Mouse (Mus musculus) spleen, postnatal 4 days (tissue): Measurements from ENCODE around the gene Ceacam14.

Source experiments
- DNase-seq, 2 experiments: peaks; one replicate each; pipeline ENCODE4 v3.0.0; 2022; ENCODE audit warnings: low spot score in 2 of 2

Gene Ceacam14

DNA sequence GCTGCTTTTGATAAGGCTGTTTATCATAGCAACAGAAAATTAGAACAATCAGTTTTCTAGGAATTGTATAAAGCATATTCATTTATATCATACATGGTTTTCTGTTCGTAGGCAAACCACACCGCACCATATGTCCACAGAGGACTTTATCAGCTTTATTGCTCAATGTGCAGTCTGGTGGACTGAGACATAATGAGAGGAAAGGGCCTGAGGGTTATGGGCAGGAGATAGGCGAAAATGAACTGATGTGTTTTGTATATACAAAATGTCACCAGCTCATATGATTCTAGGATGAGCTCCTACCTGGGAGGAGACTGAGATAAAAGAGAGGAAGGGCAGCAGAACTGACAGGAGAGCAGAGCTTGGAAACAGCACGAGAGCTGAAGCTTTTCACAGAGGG is at the start of gene Ceacam14:
Ceacam14 (plus strand) TSS at position 301 of the 400 bp plus-strand sequence.
- no peak for DNase-seq
